ENCODE assay signal across 35 mouse cellular contexts in genomic region chr12:103273051-103273450, GRCm38 (mm10). TPM values are rescaled to one million over a fixed set of nuclear protein-coding genes. Genes with fewer than 3 reads are reported as not detected.
DNase-seq lines count a peak whose midpoint lies in the region; ATAC-seq lines count a peak whose summit lies in the region.
"Had no signal": no experiment of that assay in that cellular context is flagged by ENCODE, and none has a peak within 500 bp of the region (broad histone marks: within the 10 kb centered on the region; RNA-seq: fewer than 3 reads in every experiment).

No protein-coding gene starts in this region.

- no peak overlapping the region for H3K4me3 ChIP-seq in hindbrain, embryonic 16.5 days (ENCODE audit: low read length)
- H3K4me3 ChIP-seq: forebrain, embryonic 13.5 days; hindbrain, embryonic 13.5 days; limb, embryonic 12.5 days; lung, embryonic 15.5 days; megakaryocyte, embryonic 14.5 days; midbrain, embryonic 12.5 days; myocyte; neural tube, embryonic 12.5 days had no signal

- peak; percentile 12 to 23 for DNase-seq in kidney, postnatal 4 days
- no peak for DNase-seq in kidney, postnatal 14 days
- DNase-seq in spleen, postnatal 36 days (ENCODE audit: low spot score in 2 of 2), result peak; percentile 33 to 37
- DNase-seq in spleen, adult 18-20 months, result no peak
- no peak for DNase-seq in adrenal gland, postnatal 25 days
- DNase-seq: adrenal gland, adult 8-10 months; cerebellum, adult 11-12 months; cerebellum, adult 9-11 months; gastrocnemius, postnatal 25 days; heart, adult 18-20 months; heart, postnatal 4 days; kidney, postnatal 36 days; lung, postnatal 36 days; right cerebral cortex, postnatal 14 days had no signal

- H3K36me3 ChIP-seq in hindbrain, embryonic 16.5 days (ENCODE audit: control insufficient read depth, insufficient read depth, low read length), result no peaks in the 10 kb centered on the region
- H3K36me3 ChIP-seq: G1E; hindbrain, embryonic 13.5 days; limb, embryonic 12.5 days; lung, embryonic 15.5 days; midbrain, embryonic 12.5 days; neural tube, embryonic 12.5 days had no signal

- WGBS in hindbrain, embryonic 16.5 days, result 77% methylated on average over 6 of the region's 6 CpGs

- H3K27ac ChIP-seq in hindbrain, embryonic 16.5 days (ENCODE audit: low read depth, low read length), result no peak overlapping the region
- H3K27ac ChIP-seq: forebrain, embryonic 13.5 days; hindbrain, embryonic 13.5 days; limb, embryonic 12.5 days; lung, embryonic 15.5 days; midbrain, embryonic 12.5 days; neural tube, embryonic 12.5 days had no signal

- ATAC-seq in megakaryocyte, adult 5-6 weeks (ENCODE audit: poor library complexity, severe bottlenecking), result peak; percentile 21; the same call in 1 of the 2 replicates
- no peak for ATAC-seq in hindbrain, embryonic 16.5 days
- ATAC-seq: forebrain, embryonic 13.5 days; intestine, postnatal 0 days had no signal

- H3K27me3 ChIP-seq in hindbrain, embryonic 16.5 days (replicated peaks; ENCODE audit: control insufficient read depth, insufficient read depth, low read length), result no peaks in the 10 kb centered on the region
- H3K27me3 ChIP-seq: forebrain, embryonic 13.5 days; hindbrain, embryonic 13.5 days; limb, embryonic 12.5 days; lung, embryonic 15.5 days; megakaryocyte, embryonic 14.5 days; midbrain, embryonic 12.5 days; neural tube, embryonic 12.5 days had no signal

- no peaks in the 10 kb centered on the region for H3K4me1 ChIP-seq in hindbrain, embryonic 16.5 days (ENCODE audit: control insufficient read depth, insufficient read depth, low read depth, low read length)
- H3K4me1 ChIP-seq: forebrain, embryonic 13.5 days; hindbrain, embryonic 13.5 days; lung, embryonic 15.5 days; megakaryocyte, embryonic 14.5 days; midbrain, embryonic 12.5 days; neural tube, embryonic 12.5 days had no signal

- H3K9ac ChIP-seq in hindbrain, embryonic 16.5 days (ENCODE audit: low read depth, low read length), result no peak overlapping the region
- H3K9ac ChIP-seq: forebrain, embryonic 13.5 days; hindbrain, embryonic 13.5 days; limb, embryonic 12.5 days; lung, embryonic 15.5 days; midbrain, embryonic 12.5 days; neural tube, embryonic 12.5 days had no signal

- H3K4me2 ChIP-seq in hindbrain, embryonic 16.5 days (ENCODE audit: low read length), result no peak overlapping the region
- H3K4me2 ChIP-seq: forebrain, embryonic 13.5 days; heart, embryonic 11.5 days; hindbrain, embryonic 13.5 days; limb, embryonic 12.5 days; liver, embryonic 11.5 days; lung, embryonic 15.5 days; midbrain, embryonic 12.5 days; neural tube, embryonic 12.5 days had no signal

- peaks cover 3% of the 10 kb centered on the region for H3K9me3 ChIP-seq in hindbrain, embryonic 16.5 days (ENCODE audit: control insufficient read depth, low read length)
- H3K9me3 ChIP-seq: lung, embryonic 15.5 days; megakaryocyte, embryonic 14.5 days; neural tube, embryonic 12.5 days had no signal

RNA-seq across cellular contexts. Expression of gene Prima1, which starts 31.1 kb away (rescaled TPM):
- total RNA-seq in megakaryocyte, adult 5-6 weeks (2015), result not detected in 2 replicates
- total RNA-seq in megakaryocyte, adult 5-6 weeks (2017), result not detected in 2 replicates
- 0.59 and 0.70 TPM in 2 replicates for polyA plus RNA-seq in hindbrain, embryonic 16.5 days (2015; fragmentation: Nextera tagmentation; extraction: Ambion mirVana)
- total RNA-seq in adrenal gland, postnatal 25 days (2021), result 1.4 and 1.8 TPM in 2 replicates
- total RNA-seq: G1E had no signal
- polyA plus RNA-seq: C2C12; forebrain, embryonic 13.5 days; G1E; heart, postnatal 0 days; limb, embryonic 12.5 days; liver, embryonic 16.5 days; myocyte; spleen, adult 2 months had no signal

RNA-seq across cellular contexts. Expression of gene Fam181a, which starts 37.7 kb away (rescaled TPM):
- total RNA-seq in megakaryocyte, adult 5-6 weeks (2015), result not detected in 2 replicates
- not detected in 2 replicates for total RNA-seq in megakaryocyte, adult 5-6 weeks (2017)
- 5.6 and 6.0 TPM in 2 replicates for polyA plus RNA-seq in hindbrain, embryonic 16.5 days (2015; fragmentation: Nextera tagmentation; extraction: Ambion mirVana)
- not detected in 2 replicates for total RNA-seq in adrenal gland, postnatal 25 days (2021)
- total RNA-seq: adrenal gland, adult 8-10 months; gastrocnemius, adult 18-20 months; gastrocnemius, postnatal 25 days; heart, adult 18-20 months; heart, postnatal 4 days had no signal
- polyA plus RNA-seq: C2C12; G1E; heart, embryonic 11.5 days; heart, postnatal 0 days; intestine, postnatal 0 days; kidney, embryonic 14.5 days; liver, embryonic 11.5 days; liver, embryonic 16.5 days; lung, embryonic 15.5 days; myocyte; spleen, adult 2 months; stomach, embryonic 14.5 days had no signal

Comparison
In these comparisons a context has a peak if more than half of its experiments do, and no peak if none do; other contexts are left out.
1. DNase-seq: peak in kidney, postnatal 4 days (2 of 2) and spleen, postnatal 36 days (2 of 2); none in kidney, postnatal 14 days (single experiment), spleen, adult 18-20 months (0 of 2) and adrenal gland, postnatal 25 days (single experiment).